ENCODE assay signal across 19 mouse cellular contexts in genomic region chr3:95541186-95541585, GRCm38 (mm10). TPM values are rescaled to one million over a fixed set of nuclear protein-coding genes. Genes with fewer than 3 reads are reported as not detected.
DNase-seq lines count a peak whose midpoint lies in the region; ATAC-seq and TF ChIP-seq lines count a peak whose summit lies in the region.
"Not testable (repeated sequence)": the region's sequence is repeated elsewhere in the genome, so short reads cannot be mapped to it uniquely, and the experiment has no call there.
"Had no signal": no experiment of that assay in that cellular context is flagged by ENCODE, and none has a peak within 500 bp of the region (broad histone marks: within the 10 kb centered on the region; RNA-seq: fewer than 3 reads in every experiment).

No protein-coding gene starts in this region.

- peak overlapping the region; percentile 63 for H3K27ac ChIP-seq in spleen, adult 2 months (ENCODE audit: insufficient read depth, low read length)

- not testable (repeated sequence) for H3K4me3 ChIP-seq in spleen, adult 2 months (ENCODE audit: extremely low read depth, insufficient read depth, insufficient read length)

- not testable (repeated sequence) for TF ChIP-seq CTCF in spleen, adult 2 months (IDR thresholded peaks at IDR 0.05; ENCODE audit: extremely low read depth, insufficient read depth, insufficient read length, insufficient replicate concordance)

- not testable (repeated sequence) for TF ChIP-seq POLR2A in spleen, adult 2 months (IDR thresholded peaks at IDR 0.05; ENCODE audit: low read depth, low read length)

- not testable (repeated sequence) for H3K27me3 ChIP-seq in spleen, adult 2 months (ENCODE audit: control insufficient read depth, insufficient read depth, low read length); splenic B cell, adult 2 months (ENCODE audit: control insufficient read depth, insufficient read depth, low read length, poor library complexity, severe bottlenecking)

- peak; percentile 74 for ATAC-seq in CD4-positive, CD25-positive, alpha-beta regulatory T cell, adult 4 months
- ATAC-seq in inflammation-experienced regulatory T-cells, adult 6 months: peak; percentile 66

- H3K36me3 ChIP-seq in spleen, adult 2 months (ENCODE audit: control insufficient read depth, insufficient read depth, low read length): peaks cover 48% of the 10 kb centered on the region
- H3K36me3 ChIP-seq in splenic B cell, adult 2 months (ENCODE audit: control insufficient read depth, insufficient read depth, low read length, poor library complexity, severe bottlenecking): peaks cover 24% of the 10 kb centered on the region

- WGBS in spleen, adult 2 months: 10% methylated on average over 2 of the region's 2 CpGs

- DNase-seq in A20 (ENCODE audit: low read depth, low spot score): peak; percentile 71
- peak; percentile 47 for DNase-seq in CD4-positive helper T cell, adult 2 months (ENCODE audit: low read depth, low spot score)
- peak; percentile 46 for DNase-seq in T-cell, adult 2 months (ENCODE audit: low spot score)
- peak; percentile 77 for DNase-seq in heart, adult 11 months
- DNase-seq in spleen, adult 2 months (ENCODE audit: low read depth in 1 of 2, low spot score in 2 of 2): peak in 1 of 2 experiments; percentile 42
- peak; percentile 64 for DNase-seq in splenic B cell, adult 2 months (ENCODE audit: low read depth, low spot score)

- peaks cover 11% of the 10 kb centered on the region for H3K4me1 ChIP-seq in spleen, adult 2 months (ENCODE audit: control insufficient read depth, insufficient read depth, insufficient read length)

RNA-seq across cellular contexts. Expression of gene Ctss, which starts 14.6 kb away (rescaled TPM):
- 100 to 1,000 TPM; 433 to 466 TPM for polyA plus RNA-seq in CD4-positive, CD25-positive, alpha-beta regulatory T cell, adult 4 months (2017; shearing (Covaris generic))
- polyA plus RNA-seq in inflammation-experienced regulatory T-cells, adult 6 months (2017; shearing (Covaris generic)): 100 to 1,000 TPM; 244 to 569 (median 448) TPM
- polyA plus RNA-seq in spleen, adult 2 months (2012; rRNA removed): 81.7 and 84.6 TPM in 2 replicates
- polyA plus RNA-seq: G1E, Patski had no signal

RNA-seq across cellular contexts. Expression of gene Hormad1, which starts 18.3 kb away (rescaled TPM):
- not detected for polyA plus RNA-seq in CD4-positive, CD25-positive, alpha-beta regulatory T cell, adult 4 months (2017; shearing (Covaris generic))
- not detected for polyA plus RNA-seq in inflammation-experienced regulatory T-cells, adult 6 months (2017; shearing (Covaris generic))
- polyA plus RNA-seq in spleen, adult 2 months (2012; rRNA removed): not detected in 2 replicates
- polyA plus RNA-seq: cerebellum, adult 2 months; cortical plate, adult 2 months; embryonic facial prominence, embryonic 10.5 days; embryonic facial prominence, embryonic 12.5 days; embryonic facial prominence, embryonic 14.5 days; forebrain, embryonic 11.5 days; forebrain, embryonic 13.5 days; forebrain, embryonic 15.5 days; forebrain, postnatal 0 days; G1E; Patski had no signal

RNA-seq across cellular contexts. Expression of gene Ctsk, which starts 42.1 kb away (rescaled TPM):
- 1 to 10 TPM in 1 of 2 experiments, not detected in 1; 1.1 TPM for polyA plus RNA-seq in CD4-positive, CD25-positive, alpha-beta regulatory T cell, adult 4 months (2017; shearing (Covaris generic))
- polyA plus RNA-seq in inflammation-experienced regulatory T-cells, adult 6 months (2017; shearing (Covaris generic)): under 1 TPM in 1 of 3 experiments, not detected in 2; 0.44 TPM
- polyA plus RNA-seq in spleen, adult 2 months (2012; rRNA removed): 1.3 and 1.4 TPM in 2 replicates
- polyA plus RNA-seq: G1E had no signal

RNA-seq across cellular contexts. Expression of gene Golph3l, which starts 47.5 kb away (rescaled TPM):
- polyA plus RNA-seq in CD4-positive, CD25-positive, alpha-beta regulatory T cell, adult 4 months (2017; shearing (Covaris generic)): 10 to 100 TPM; 24.6 to 29.6 TPM
- 10 to 100 TPM; 28.1 to 37.0 (median 31.5) TPM for polyA plus RNA-seq in inflammation-experienced regulatory T-cells, adult 6 months (2017; shearing (Covaris generic))
- 3.3 and 3.8 TPM in 2 replicates for polyA plus RNA-seq in spleen, adult 2 months (2012; rRNA removed)
